Mouse (Mus musculus) MEL (cell line): ENCODE results near the gene Safb2. TPM values are rescaled to one million over a fixed set of nuclear protein-coding genes. Genes with fewer than 3 reads are reported as not detected.

Experiments
- DNase-seq: peaks from one replicate; pipeline ENCODE4 v3.0.0; 2011; ENCODE audit warnings: low read depth, low spot score
- H3K27ac ChIP-seq: 2 replicates; pipeline ENCODE4 v1.5.1; 2012; ENCODE audit warnings: low read depth, mild to moderate bottlenecking, control low read depth, low read length, moderate library complexity; ENCODE audit not compliant: control insufficient read depth
- H3K27me3 ChIP-seq, 2 experiments: fragments of 150-350 bp in 1 of 2; sonication (generic) in 1 of 2; 2 replicates each; pipeline ENCODE4 v1.6.1; 2012; ENCODE audit warnings: low read length in 2 of 2, mild to moderate bottlenecking in 2 of 2, improper control_type of control experiment in 1 of 2, moderate library complexity in 1 of 2; ENCODE audit not compliant: insufficient read depth in 2 of 2, control insufficient read depth in 1 of 2
- H3K36me3 ChIP-seq, 2 experiments: 2 replicates each; pipeline ENCODE4 v1.6.1; 2012 to 2014; ENCODE audit warnings: low read length in 2 of 2, improper control_type of control experiment in 1 of 2, inconsistent platforms in 1 of 2, mild to moderate bottlenecking in 1 of 2; ENCODE audit not compliant: insufficient read depth in 2 of 2, control insufficient read depth in 1 of 2
- H3K4me1 ChIP-seq, 2 experiments: fragments of 150-350 bp in 1 of 2; sonication (generic) in 1 of 2; 2 replicates each; pipeline ENCODE4 v1.6.1; 2012; ENCODE audit warnings: low read length in 2 of 2, improper control_type of control experiment in 1 of 2, mild to moderate bottlenecking in 1 of 2; ENCODE audit not compliant: insufficient read depth in 2 of 2, control insufficient read depth in 1 of 2
- H3K4me3 ChIP-seq, 2 experiments: fragments of 150-350 bp in 1 of 2; sonication (generic) in 1 of 2; 2 replicates each; pipeline ENCODE4 v1.5.1; 2012; ENCODE audit warnings: low read depth in 2 of 2, low read length in 2 of 2, mild to moderate bottlenecking in 2 of 2, moderate library complexity in 2 of 2, control low read depth in 1 of 2, improper control_type of control experiment in 1 of 2; ENCODE audit not compliant: control insufficient read depth in 1 of 2, insufficient read depth in 1 of 2
- H3K79me2 ChIP-seq: 2 replicates; pipeline ENCODE4 v1.6.1; 2012; ENCODE audit warnings: mild to moderate bottlenecking, low read length, moderate library complexity; ENCODE audit not compliant: control insufficient read depth, poor library complexity, insufficient read depth
- H3K9ac ChIP-seq: 2 replicates; pipeline ENCODE4 v1.6.1; 2012; ENCODE audit warnings: low read depth, mild to moderate bottlenecking, control low read depth, low read length, moderate library complexity; ENCODE audit not compliant: control insufficient read depth, poor library complexity, severe bottlenecking
- H3K9me3 ChIP-seq: fragments of 150-350 bp; sonication (generic); replicated peaks from 2 replicates; pipeline ENCODE4 v1.6.1; 2012; ENCODE audit warnings: mild to moderate bottlenecking, low read length, improper control_type of control experiment, moderate library complexity; ENCODE audit not compliant: insufficient read depth
- BHLHE40 ChIP-seq: IDR thresholded peaks from 2 replicates; pipeline ENCODE4 v1.6.1; 2012; ENCODE audit warnings: low read depth, mild to moderate bottlenecking, inconsistent platforms, low read length, improper control_type of control experiment, borderline replicate concordance
- CHD1 ChIP-seq: IDR thresholded peaks from 2 replicates; pipeline ENCODE4 v1.6.1; 2012; ENCODE audit warnings: low read depth, mild to moderate bottlenecking, inconsistent platforms, low read length, improper control_type of control experiment
- CTCF ChIP-seq, 3 experiments: IDR thresholded peaks in 2 of 3; conservative IDR thresholded peaks in 1 of 3; 2 replicates each; pipeline ENCODE4 v1.5.1; 2011 to 2012; ENCODE audit warnings: low read length in 3 of 3, low read depth in 2 of 3, mild to moderate bottlenecking in 2 of 3, improper control_type of control experiment in 1 of 3, inconsistent platforms in 1 of 3, mixed read lengths in 1 of 3, moderate library complexity in 1 of 3; ENCODE audit not compliant: control insufficient read depth in 1 of 3, insufficient read depth in 1 of 3, poor library complexity in 1 of 3, severe bottlenecking in 1 of 3
- E2F4 ChIP-seq: IDR thresholded peaks from 2 replicates; pipeline ENCODE4 v1.6.1; 2011; ENCODE audit warnings: low read depth, low read length, improper control_type of control experiment, borderline replicate concordance
- EP300 ChIP-seq, 2 experiments: IDR thresholded peaks; 2 replicates each; pipeline ENCODE4 v1.6.1; 2011; ENCODE audit warnings: improper control_type of control experiment in 2 of 2, low read length in 2 of 2, low read depth in 1 of 2, mild to moderate bottlenecking in 1 of 2
- JUND ChIP-seq: IDR thresholded peaks from 2 replicates; pipeline ENCODE4 v1.6.1; 2011; ENCODE audit warnings: low read depth, mild to moderate bottlenecking, improper control_type of control experiment, low read length
- KAT2A ChIP-seq: conservative IDR thresholded peaks from 2 replicates; pipeline ENCODE4 v1.6.1; 2012; ENCODE audit warnings: low read depth, low read length, improper control_type of control experiment, inconsistent platforms
- MAX ChIP-seq: IDR thresholded peaks from 2 replicates; pipeline ENCODE4 v1.6.1; 2011; ENCODE audit warnings: low read length, improper control_type of control experiment
- MEF2A ChIP-seq: IDR thresholded peaks from 2 replicates; pipeline ENCODE4 v1.6.1; 2014; ENCODE audit warnings: low read depth, mild to moderate bottlenecking, inconsistent platforms, low read length, improper control_type of control experiment; ENCODE audit not compliant: poor library complexity, insufficient replicate concordance, severe bottlenecking; ENCODE audit errors: extremely low read depth
- MYB ChIP-seq: IDR thresholded peaks from 2 replicates; pipeline ENCODE4 v1.6.1; 2011; ENCODE audit warnings: mild to moderate bottlenecking, low read depth, low read length, improper control_type of control experiment
- MYC ChIP-seq: IDR thresholded peaks from 2 replicates; pipeline ENCODE4 v1.6.1; 2011; ENCODE audit warnings: low read depth, mild to moderate bottlenecking, low read length, improper control_type of control experiment, moderate library complexity
- NELFE ChIP-seq: IDR thresholded peaks from 2 replicates; pipeline ENCODE4 v1.6.1; 2011; ENCODE audit warnings: low read depth, low read length, improper control_type of control experiment
- POLR2A ChIP-seq, 2 experiments: IDR thresholded peaks; 2 replicates each; pipeline ENCODE4 v1.6.1; 2011 to 2012; ENCODE audit warnings: low read length in 2 of 2, mild to moderate bottlenecking in 2 of 2, control low read depth in 1 of 2, improper control_type of control experiment in 1 of 2, low read depth in 1 of 2, moderate library complexity in 1 of 2; ENCODE audit not compliant: control insufficient read depth in 1 of 2, insufficient read depth in 1 of 2, poor library complexity in 1 of 2
- POLR2AphosphoS2 ChIP-seq: IDR thresholded peaks from 2 replicates; pipeline ENCODE4 v1.6.1; 2011; ENCODE audit warnings: low read length, improper control_type of control experiment
- POLR2AphosphoS5 ChIP-seq: IDR thresholded peaks from 2 replicates; pipeline ENCODE4 v1.6.1; 2012; ENCODE audit warnings: low read depth, borderline replicate concordance, mild to moderate bottlenecking, inconsistent platforms, low read length, moderate library complexity, mixed read lengths
- RAD21 ChIP-seq: IDR thresholded peaks from 2 replicates; pipeline ENCODE4 v1.6.1; 2011; ENCODE audit warnings: mild to moderate bottlenecking, low read depth, low read length, improper control_type of control experiment
- SMC3 ChIP-seq: IDR thresholded peaks from 2 replicates; pipeline ENCODE4 v1.6.1; 2011; ENCODE audit warnings: low read depth, low read length, improper control_type of control experiment
- TAL1 ChIP-seq: IDR thresholded peaks from 2 replicates; pipeline ENCODE4 v1.6.1; 2012; ENCODE audit warnings: mild to moderate bottlenecking, inconsistent platforms, low read length, moderate library complexity, mixed read lengths
- TBP ChIP-seq: IDR thresholded peaks from 2 replicates; pipeline ENCODE4 v1.8.0; 2011; ENCODE audit warnings: low read depth, low read length, improper control_type of control experiment
- TCF12 ChIP-seq: IDR thresholded peaks from 2 replicates; pipeline ENCODE4 v1.6.1; 2014; ENCODE audit warnings: low read depth, mild to moderate bottlenecking, inconsistent platforms, low read length, improper control_type of control experiment, moderate library complexity
- ZC3H11A ChIP-seq: IDR thresholded peaks from 2 replicates; pipeline ENCODE4 v1.6.1; 2012; ENCODE audit warnings: low read depth, mild to moderate bottlenecking, inconsistent platforms, low read length, improper control_type of control experiment
- ZKSCAN1 ChIP-seq: IDR thresholded peaks from 2 replicates; pipeline ENCODE4 v1.6.1; 2012; ENCODE audit warnings: low read depth, mild to moderate bottlenecking, inconsistent platforms, low read length, improper control_type of control experiment, moderate library complexity
- ZMIZ1 ChIP-seq: IDR thresholded peaks from 2 replicates; pipeline ENCODE4 v1.6.1; 2012; ENCODE audit warnings: low read depth, mild to moderate bottlenecking, inconsistent platforms, low read length, improper control_type of control experiment, moderate library complexity
- polyA plus RNA-seq, 2 experiments: library from polyadenylated mRNA; stranded (reverse) in 1 of 2; unstranded in 1 of 2; fragments of >175 nt in 1 of 2; fragments of >200 nt in 1 of 2; gene quantifications; 2 replicates each; pipeline versions ENCODE4 v1.2.1 to v1.2.4; 2012; ENCODE audit warnings: low replicate concordance in 2 of 2, low read depth in 1 of 2; ENCODE audit not compliant: insufficient read length in 2 of 2, insufficient read depth in 1 of 2, missing spikeins in 1 of 2
- total RNA-seq: library from RNA; depleted of rRNA; stranded (reverse); fragments of 300-350 nt; gene quantifications from 2 replicates; pipeline ENCODE4 v1.2.3, GENCODE M21; 2012

Safb2 gene
- total and polyA plus RNA-seq, 3 experiments = 61.6 to 741 (median 217) TPM

- no peak for TF ChIP-seq CTCF (IDR thresholded peaks at IDR 0.05 in 2 of 3, conservative IDR thresholded peaks at IDR 0.05 in 1 of 3; ENCODE audit: control insufficient read depth in 1 of 3, insufficient read depth in 1 of 3, low read depth in 2 of 3, low read length in 3 of 3, poor library complexity in 1 of 3, severe bottlenecking in 1 of 3)
- TF ChIP-seq JUND = no peak
- TF ChIP-seq ZKSCAN1 = no peak
- no peak for TF ChIP-seq POLR2A (IDR thresholded peaks at IDR 0.05; ENCODE audit: control insufficient read depth in 1 of 2, insufficient read depth in 1 of 2, low read depth in 1 of 2, low read length in 2 of 2, poor library complexity in 1 of 2)
- no peak for TF ChIP-seq TBP
- no peak for TF ChIP-seq MAX
- no peak for TF ChIP-seq BHLHE40
- no peak for TF ChIP-seq POLR2AphosphoS5
- no peak for TF ChIP-seq ZC3H11A
- no peak for TF ChIP-seq TCF12
- no peak for TF ChIP-seq SMC3
- TF ChIP-seq MYC = no peak
- no peak for TF ChIP-seq E2F4
- TF ChIP-seq, all 39 proteins: peak for 0
- Histone ChIP-seq H3K79me2 (no peaks in the 10 kb centered on the region), H3K36me3 (peaks cover 0 to 13% of the 10 kb centered on the region in 2 experiments; a peak in 2 of 4 replicates), H3K27me3 (no peaks in the 10 kb centered on the region), H3K9me3 (no peaks in the 10 kb centered on the region), H3K9ac (no peak overlapping the region), H3K4me1 (peaks cover 4 to 18% of the 10 kb centered on the region in 2 experiments), H3K27ac (no peak overlapping the region), H3K4me3 (no peak overlapping the region)
- no peak for DNase-seq
Observed at GRCm38 (mm10) chr17:56537912-56538311, 46.5 kb downstream of the Safb2 start.

GRCm38 (mm10) chr17:56536874-56537273, 47.5 kb downstream of the Safb2 start:
- Histone ChIP-seq H3K79me2 (no peaks in the 10 kb centered on the region), H3K4me3 (no peak overlapping the region), H3K9ac (no peak overlapping the region), H3K9me3 (no peaks in the 10 kb centered on the region)
- TF ChIP-seq SMC3 (no peak), TCF12 (no peak), MYB (no peak), ZMIZ1 (no peak), POLR2AphosphoS5 (no peak), MEF2A (no peak), NELFE (no peak), TAL1 (no peak), RAD21 (no peak), CHD1 (no peak), KAT2A (no peak), MAX (no peak), EP300 (IDR thresholded peaks at IDR 0.05; ENCODE audit: low read depth in 1 of 2, low read length in 2 of 2) (no peak), POLR2AphosphoS2 (no peak)
- TF ChIP-seq, all 39 proteins: peak for 0
- H3K27me3 ChIP-seq = no peaks in the 10 kb centered on the region
- H3K4me1 ChIP-seq = peaks cover 4 to 18% of the 10 kb centered on the region in 2 experiments
- peaks cover 0 to 13% of the 10 kb centered on the region in 2 experiments; a peak in 2 of 4 replicates for H3K36me3 ChIP-seq
- no peak overlapping the region for H3K27ac ChIP-seq
- DNase-seq = no peak
